Mouse (Mus musculus): ENCODE measurements at regions not wholly inside any gene's neighbourhood (a gene's known extent, or its start where the extent isn't known, plus 50 kb on each side); places are given as distances from the start of the nearest gene placed in this dataset.

DNA sequence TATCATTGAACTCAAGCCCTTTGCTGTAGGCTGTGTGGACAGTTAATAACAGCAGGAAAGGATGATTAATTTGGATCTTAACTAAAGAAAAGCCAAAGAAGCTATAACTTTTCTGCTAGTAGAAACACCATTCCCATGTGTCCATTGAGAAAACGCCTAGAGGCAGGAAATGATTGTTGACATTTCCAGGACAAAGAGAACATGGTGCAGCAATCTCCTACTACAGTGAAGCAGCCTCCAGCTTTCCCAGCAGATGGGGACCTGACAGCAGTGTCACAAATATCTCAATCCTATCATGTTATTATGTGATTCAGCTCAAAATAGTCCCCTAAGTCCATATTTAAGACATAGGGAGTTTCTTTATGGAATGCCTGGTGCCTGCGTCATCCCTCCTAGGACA, 334.1 kb upstream of the Igfbp3 start:
- DNase-seq (ENCODE audit: low spot score) (no peak), ATAC-seq (replicated peaks; ENCODE audit: insufficient number of reproducible peaks, low FRiP score, low TSS enrichment, low read depth) (no peak)
- no peak overlapping the region for H3K4me2 ChIP-seq (ENCODE audit: low read depth, low read length)
- no peak overlapping the region for H3K27ac ChIP-seq (replicated peaks; ENCODE audit: low read depth, low read length)
- no peak overlapping the region for H3K4me3 ChIP-seq (ENCODE audit: low read depth, low read length)
- no peak overlapping the region for H3K9ac ChIP-seq (replicated peaks; ENCODE audit: low read length)
- H3K4me1 ChIP-seq (ENCODE audit: control insufficient read depth, insufficient read depth, low read length): no peaks in the 10 kb centered on the region
- no peaks in the 10 kb centered on the region for H3K9me3 ChIP-seq (replicated peaks; ENCODE audit: control insufficient read depth, low read length)
- no peaks in the 10 kb centered on the region for H3K36me3 ChIP-seq (replicated peaks; ENCODE audit: control insufficient read depth, insufficient read depth, low read depth, low read length)
- WGBS: 67% methylated on average over 2 of the region's 2 CpGs
- H3K27me3 ChIP-seq (ENCODE audit: control insufficient read depth, insufficient read depth, low read length): no peaks in the 10 kb centered on the region

DNA sequence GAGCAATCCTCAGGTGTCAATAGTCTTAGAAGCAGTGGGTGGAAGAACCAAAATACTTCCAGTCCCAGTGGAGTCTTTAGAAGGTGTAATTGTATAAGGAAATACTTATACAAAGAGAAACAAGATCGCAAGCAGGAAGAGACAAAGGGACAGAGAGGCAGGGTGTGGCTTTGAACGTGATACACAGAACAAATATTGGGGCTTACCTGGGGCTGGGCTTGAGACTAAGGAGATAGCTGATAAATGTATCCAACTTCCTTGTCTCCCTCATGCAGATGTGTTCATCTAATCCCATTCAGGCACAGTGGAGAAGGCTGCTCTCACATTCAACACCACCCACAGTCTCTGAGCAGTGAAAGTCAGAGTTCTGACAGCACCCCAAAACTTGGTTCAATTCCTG, 331.9 kb upstream of the Igfbp3 start:
- Histone ChIP-seq H3K4me2 (ENCODE audit: low read depth, low read length) (no peak overlapping the region), H3K36me3 (replicated peaks; ENCODE audit: control insufficient read depth, insufficient read depth, low read depth, low read length) (no peaks in the 10 kb centered on the region), H3K27ac (replicated peaks; ENCODE audit: low read depth, low read length) (no peak overlapping the region), H3K27me3 (ENCODE audit: control insufficient read depth, insufficient read depth, low read length) (no peaks in the 10 kb centered on the region), H3K4me1 (ENCODE audit: control insufficient read depth, insufficient read depth, low read length) (no peaks in the 10 kb centered on the region), H3K9ac (replicated peaks; ENCODE audit: low read length) (no peak overlapping the region), H3K4me3 (ENCODE audit: low read depth, low read length) (no peak overlapping the region), H3K9me3 (replicated peaks; ENCODE audit: control insufficient read depth, low read length) (no peaks in the 10 kb centered on the region)
- 85% methylated on average over 2 of the region's 2 CpGs for WGBS
- ATAC-seq (replicated peaks; ENCODE audit: insufficient number of reproducible peaks, low FRiP score, low TSS enrichment, low read depth) (no peak), DNase-seq (ENCODE audit: low spot score) (no peak)

DNA sequence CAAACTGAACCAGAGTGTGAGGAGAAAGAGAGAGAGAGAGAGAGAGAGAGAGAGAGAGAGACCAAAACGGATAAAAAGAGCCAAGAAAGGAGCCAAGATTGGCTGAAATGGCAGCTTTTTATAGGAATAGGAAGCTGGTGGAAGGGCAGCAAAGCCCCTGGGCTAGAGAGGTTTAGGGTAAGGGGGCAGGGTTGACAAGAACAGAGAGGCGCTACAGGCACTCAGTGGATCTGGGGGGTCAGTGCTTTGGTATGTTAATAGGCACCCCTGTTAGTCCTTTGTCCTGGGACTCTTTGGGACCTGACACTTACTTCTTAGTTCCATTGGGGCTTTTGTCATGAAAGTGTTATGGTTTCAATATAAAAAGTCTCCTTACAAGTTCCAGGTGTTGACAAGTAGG, 320.9 kb upstream of the Igfbp3 start:
- H3K9me3 ChIP-seq (replicated peaks; ENCODE audit: control insufficient read depth, low read length): no peaks in the 10 kb centered on the region
- H3K4me1 ChIP-seq (ENCODE audit: control insufficient read depth, insufficient read depth, low read length): no peaks in the 10 kb centered on the region
- H3K9ac ChIP-seq (replicated peaks; ENCODE audit: low read length): no peak overlapping the region
- H3K27ac ChIP-seq (replicated peaks; ENCODE audit: low read depth, low read length): no peak overlapping the region
- DNase-seq (ENCODE audit: low spot score) (no peak), ATAC-seq (replicated peaks; ENCODE audit: insufficient number of reproducible peaks, low FRiP score, low TSS enrichment, low read depth) (no peak)
- H3K27me3 ChIP-seq (ENCODE audit: control insufficient read depth, insufficient read depth, low read length): no peaks in the 10 kb centered on the region
- H3K4me3 ChIP-seq (ENCODE audit: low read depth, low read length): no peak overlapping the region
- H3K36me3 ChIP-seq (replicated peaks; ENCODE audit: control insufficient read depth, insufficient read depth, low read depth, low read length): no peaks in the 10 kb centered on the region
- no peak overlapping the region for H3K4me2 ChIP-seq (ENCODE audit: low read depth, low read length)
- WGBS: 24% methylated on average over 2 of the region's 2 CpGs

DNA sequence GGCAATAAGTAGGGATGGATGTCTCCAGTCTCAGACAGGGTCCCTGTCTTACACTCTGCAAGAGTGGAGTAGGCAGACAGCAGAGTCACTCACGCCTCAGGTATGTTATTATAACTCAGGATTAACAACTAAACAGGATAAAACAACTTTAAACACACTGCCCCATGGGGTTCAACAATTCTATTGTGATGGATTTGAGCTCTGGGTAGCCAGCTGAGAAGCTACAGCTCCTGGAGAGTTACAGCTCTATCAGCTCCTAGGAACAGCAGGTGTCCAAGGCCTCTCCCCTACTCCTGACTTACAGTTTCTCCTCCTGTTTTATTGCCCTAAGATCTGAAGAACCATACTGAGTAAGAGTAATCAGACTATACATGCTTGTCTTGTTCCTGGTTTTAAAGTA, 319.6 kb upstream of the Igfbp3 start:
- Histone ChIP-seq H3K27ac (replicated peaks; ENCODE audit: low read depth, low read length) (no peak overlapping the region), H3K9ac (replicated peaks; ENCODE audit: low read length) (no peak overlapping the region), H3K4me1 (ENCODE audit: control insufficient read depth, insufficient read depth, low read length) (no peaks in the 10 kb centered on the region), H3K27me3 (ENCODE audit: control insufficient read depth, insufficient read depth, low read length) (no peaks in the 10 kb centered on the region), H3K36me3 (replicated peaks; ENCODE audit: control insufficient read depth, insufficient read depth, low read depth, low read length) (no peaks in the 10 kb centered on the region), H3K4me3 (ENCODE audit: low read depth, low read length) (no peak overlapping the region), H3K9me3 (replicated peaks; ENCODE audit: control insufficient read depth, low read length) (no peaks in the 10 kb centered on the region), H3K4me2 (ENCODE audit: low read depth, low read length) (no peak overlapping the region)
- no peak for DNase-seq (ENCODE audit: low spot score)
- 43% methylated on average over 1 of the region's 1 CpGs for WGBS
- no peak for ATAC-seq (replicated peaks; ENCODE audit: insufficient number of reproducible peaks, low FRiP score, low TSS enrichment, low read depth)

DNA sequence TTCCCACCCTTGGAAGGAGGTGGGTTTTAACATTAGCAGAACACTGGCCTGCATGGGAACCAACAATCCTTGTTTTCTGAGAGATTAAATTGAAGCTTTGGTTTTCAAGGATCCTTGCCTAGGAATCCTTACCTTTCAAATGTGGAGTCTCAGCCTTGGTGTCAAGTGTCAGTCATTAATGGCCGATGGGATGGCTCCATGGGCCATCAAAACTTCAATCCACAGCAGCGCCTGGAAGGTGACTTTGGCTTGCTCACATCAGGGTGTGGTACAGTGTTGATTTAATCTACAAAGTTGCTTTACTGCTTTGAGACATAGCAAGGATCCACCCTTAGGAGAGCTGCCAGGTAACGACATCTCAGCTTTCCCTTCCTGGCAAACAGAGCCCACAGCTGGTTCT, 318.1 kb upstream of the Igfbp3 start:
- Histone ChIP-seq H3K4me3 (ENCODE audit: low read depth, low read length) (no peak overlapping the region), H3K4me1 (ENCODE audit: control insufficient read depth, insufficient read depth, low read length) (no peaks in the 10 kb centered on the region), H3K9ac (replicated peaks; ENCODE audit: low read length) (no peak overlapping the region), H3K4me2 (ENCODE audit: low read depth, low read length) (no peak overlapping the region), H3K9me3 (replicated peaks; ENCODE audit: control insufficient read depth, low read length) (no peaks in the 10 kb centered on the region), H3K27me3 (ENCODE audit: control insufficient read depth, insufficient read depth, low read length) (no peaks in the 10 kb centered on the region), H3K27ac (replicated peaks; ENCODE audit: low read depth, low read length) (no peak overlapping the region), H3K36me3 (replicated peaks; ENCODE audit: control insufficient read depth, insufficient read depth, low read depth, low read length) (no peaks in the 10 kb centered on the region)
- 81% methylated on average over 3 of the region's 3 CpGs for WGBS
- no peak for ATAC-seq (replicated peaks; ENCODE audit: insufficient number of reproducible peaks, low FRiP score, low TSS enrichment, low read depth)
- no peak for DNase-seq (ENCODE audit: low spot score)

DNA sequence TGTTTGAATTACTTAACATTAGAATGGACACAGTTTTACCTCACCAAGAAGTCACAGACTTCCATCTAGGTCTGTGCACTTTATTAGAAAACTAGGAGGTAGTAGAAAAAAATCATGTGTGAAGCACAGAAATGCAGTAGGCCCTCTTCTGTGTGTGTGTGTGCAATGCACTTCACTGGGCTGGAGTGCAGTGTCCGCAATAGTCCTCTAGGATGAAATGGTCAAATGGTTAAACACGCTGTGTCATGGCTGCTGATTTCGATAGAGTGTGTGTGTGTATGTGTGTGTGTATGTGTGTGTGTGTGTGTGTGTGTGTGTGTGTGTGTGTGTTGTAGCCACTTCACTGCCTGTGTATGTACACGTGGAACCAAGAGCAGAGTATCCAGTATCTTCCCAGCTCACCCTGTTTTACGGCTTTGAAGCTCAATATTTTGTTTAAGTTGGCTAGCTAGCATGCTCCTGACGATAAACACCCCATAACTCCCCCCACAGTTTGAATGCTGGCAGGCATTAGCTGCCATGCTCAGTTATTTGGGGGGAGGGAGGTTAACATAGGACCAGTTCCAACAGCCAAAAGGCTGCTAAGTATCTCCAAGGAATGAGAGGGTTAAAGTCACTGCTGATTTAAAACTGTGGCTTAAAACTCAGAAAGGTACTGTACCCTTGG, 316.9 kb upstream of the Igfbp3 start:
- no peak overlapping the region for H3K4me2 ChIP-seq (ENCODE audit: low read depth, low read length)
- H3K27me3 ChIP-seq (ENCODE audit: control insufficient read depth, insufficient read depth, low read length): no peaks in the 10 kb centered on the region
- H3K9me3 ChIP-seq (replicated peaks; ENCODE audit: control insufficient read depth, low read length): no peaks in the 10 kb centered on the region
- WGBS: 90% methylated on average over 6 of the region's 6 CpGs
- DNase-seq (ENCODE audit: low spot score) (no peak), ATAC-seq (replicated peaks; ENCODE audit: insufficient number of reproducible peaks, low FRiP score, low TSS enrichment, low read depth) (no peak)
- no peaks in the 10 kb centered on the region for H3K4me1 ChIP-seq (ENCODE audit: control insufficient read depth, insufficient read depth, low read length)
- no peaks in the 10 kb centered on the region for H3K36me3 ChIP-seq (replicated peaks; ENCODE audit: control insufficient read depth, insufficient read depth, low read depth, low read length)
- H3K4me3 ChIP-seq (ENCODE audit: low read depth, low read length): no peak overlapping the region
- no peak overlapping the region for H3K9ac ChIP-seq (replicated peaks; ENCODE audit: low read length)
- H3K27ac ChIP-seq (replicated peaks; ENCODE audit: low read depth, low read length): no peak overlapping the region

DNA sequence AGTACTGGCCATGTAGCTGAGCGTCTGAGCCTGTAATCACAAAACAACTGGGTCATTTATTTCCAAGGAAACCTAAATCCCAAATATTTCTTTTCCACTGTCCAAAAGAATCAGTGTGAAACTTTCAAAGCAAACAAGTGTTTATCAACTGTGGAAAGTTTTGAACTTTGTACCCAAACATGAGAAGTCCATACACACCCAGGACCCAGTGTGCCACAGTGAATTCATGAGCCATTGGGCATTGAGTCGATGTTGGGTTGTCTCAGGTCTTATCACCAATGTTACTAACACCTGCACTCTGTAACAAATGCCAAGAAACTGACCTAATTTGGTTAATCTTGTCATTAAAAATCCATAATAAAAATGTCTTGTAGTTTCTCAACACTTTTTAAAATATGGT, 305.8 kb upstream of the Igfbp3 start:
- no peaks in the 10 kb centered on the region for H3K9me3 ChIP-seq (replicated peaks; ENCODE audit: control insufficient read depth, low read length)
- no peaks in the 10 kb centered on the region for H3K36me3 ChIP-seq (replicated peaks; ENCODE audit: control insufficient read depth, insufficient read depth, low read depth, low read length)
- no peak overlapping the region for H3K4me2 ChIP-seq (ENCODE audit: low read depth, low read length)
- WGBS: 79% methylated on average over 2 of the region's 2 CpGs
- H3K27ac ChIP-seq (replicated peaks; ENCODE audit: low read depth, low read length): no peak overlapping the region
- ATAC-seq (replicated peaks; ENCODE audit: insufficient number of reproducible peaks, low FRiP score, low TSS enrichment, low read depth): no peak
- H3K4me3 ChIP-seq (ENCODE audit: low read depth, low read length): no peak overlapping the region
- H3K9ac ChIP-seq (replicated peaks; ENCODE audit: low read length): no peak overlapping the region
- no peaks in the 10 kb centered on the region for H3K4me1 ChIP-seq (ENCODE audit: control insufficient read depth, insufficient read depth, low read length)
- DNase-seq (ENCODE audit: low spot score): no peak
- no peaks in the 10 kb centered on the region for H3K27me3 ChIP-seq (ENCODE audit: control insufficient read depth, insufficient read depth, low read length)

DNA sequence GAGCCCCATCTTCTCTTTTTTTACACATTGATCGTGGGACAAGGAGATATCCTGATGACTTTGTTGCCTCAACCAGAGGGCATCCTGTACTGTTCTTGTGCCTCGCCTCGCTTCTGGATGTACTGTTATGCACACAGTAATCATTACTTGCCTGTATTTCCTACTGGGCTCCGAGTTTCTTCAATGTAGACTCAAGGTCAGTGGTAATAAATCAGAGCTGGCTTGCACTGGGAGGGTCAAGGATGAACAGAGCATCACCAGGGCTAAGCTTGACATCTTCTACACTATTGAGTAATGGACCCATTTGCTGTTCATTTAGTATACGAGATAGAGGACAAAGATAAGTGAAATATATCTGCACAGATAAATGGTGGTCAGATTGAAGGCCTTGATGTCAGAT, 295.1 kb upstream of the Igfbp3 start:
- Histone ChIP-seq H3K27ac (replicated peaks; ENCODE audit: low read depth, low read length) (no peak overlapping the region), H3K36me3 (replicated peaks; ENCODE audit: control insufficient read depth, insufficient read depth, low read depth, low read length) (no peaks in the 10 kb centered on the region)
- WGBS: 85% methylated on average over 5 of the region's 5 CpGs

More for the DNA sequence above, 295.1 kb upstream of the Igfbp3 start:
- no peak for ATAC-seq (replicated peaks; ENCODE audit: insufficient number of reproducible peaks, low FRiP score, low TSS enrichment, low read depth)
- Histone ChIP-seq H3K4me3 (ENCODE audit: low read depth, low read length) (no peak overlapping the region), H3K4me1 (ENCODE audit: control insufficient read depth, insufficient read depth, low read length) (no peaks in the 10 kb centered on the region), H3K27me3 (ENCODE audit: control insufficient read depth, insufficient read depth, low read length) (no peaks in the 10 kb centered on the region), H3K9me3 (replicated peaks; ENCODE audit: control insufficient read depth, low read length) (no peaks in the 10 kb centered on the region), H3K4me2 (ENCODE audit: low read depth, low read length) (no peak overlapping the region), H3K9ac (replicated peaks; ENCODE audit: low read length) (no peak overlapping the region)
- DNase-seq (ENCODE audit: low spot score): no peak

All from embryonic facial prominence, embryonic 11.5 days (tissue).